Mouse (Mus musculus): ENCODE measurements at regions not wholly inside any gene's neighbourhood (a gene's known extent, or its start where the extent isn't known, plus 50 kb on each side); places are given as distances from the start of the nearest gene placed in this dataset.
A peak's percentile ranks its signal among the peaks of the same experiment; 100 is the strongest.
"Not testable (repeated sequence)": the region's sequence is repeated elsewhere in the genome, so short reads cannot be mapped to it uniquely, and the experiment has no call there.

DNA sequence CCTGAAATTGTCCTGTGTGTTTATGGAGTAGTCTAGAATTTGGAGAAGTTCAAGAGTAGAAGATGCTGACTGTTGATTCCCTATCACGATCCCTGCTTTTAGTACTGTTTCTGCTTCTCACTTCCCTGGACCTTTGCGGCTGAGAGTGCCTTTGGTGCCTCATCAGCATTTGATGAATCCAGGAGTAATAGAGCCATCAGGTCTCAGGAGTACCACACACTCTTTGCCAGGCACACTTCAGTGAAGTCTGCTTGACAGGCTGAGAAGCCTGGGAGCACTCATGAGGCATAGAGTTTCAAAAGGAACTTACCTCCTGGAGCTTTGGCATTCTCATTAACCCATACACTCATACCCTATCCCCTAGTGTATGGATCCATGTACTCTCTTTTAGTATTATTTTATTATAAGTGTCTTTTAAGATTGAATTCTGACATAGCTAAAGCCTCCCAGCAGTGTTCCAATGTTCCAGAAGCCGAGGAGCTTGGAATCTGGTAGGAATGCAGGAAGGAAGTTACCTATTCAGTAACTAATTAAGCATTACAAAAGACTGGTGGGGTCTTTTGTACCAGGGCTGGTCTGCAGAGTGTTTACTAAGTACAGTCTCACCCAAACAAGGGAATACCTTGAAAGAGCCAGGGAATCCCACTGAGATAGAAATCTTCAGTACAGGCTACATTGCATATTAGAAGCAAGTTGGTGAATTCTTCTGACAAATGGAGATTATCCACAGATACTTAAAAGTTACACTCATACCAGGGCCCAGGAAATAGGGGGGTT lies 139.7 kb downstream of the Tex13c3 start:
- DNase-seq (ENCODE audit: low spot score in 2 of 2), result not testable (repeated sequence)

DNA sequence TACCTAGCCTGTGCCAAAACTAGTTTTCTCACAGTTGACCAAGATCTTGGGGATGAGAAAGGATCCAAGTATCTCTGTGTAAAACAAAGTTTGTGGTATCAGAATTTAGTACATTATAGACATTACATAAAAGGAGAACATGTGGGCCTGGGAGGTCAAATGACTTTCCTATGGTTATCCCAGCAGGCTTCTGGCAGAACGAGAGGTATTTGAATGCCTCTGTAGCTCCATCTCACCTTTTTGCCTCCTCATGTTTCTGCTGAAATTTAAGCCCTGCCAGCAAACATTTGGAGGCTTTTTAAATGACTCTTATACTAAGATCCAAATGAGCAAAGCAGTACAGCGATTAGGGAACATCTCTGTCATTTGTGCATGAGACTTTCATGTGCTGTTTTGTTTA lies 167.8 kb downstream of the Tex13c3 start:
- DNase-seq (ENCODE audit: low spot score in 2 of 2), result no peak

DNA sequence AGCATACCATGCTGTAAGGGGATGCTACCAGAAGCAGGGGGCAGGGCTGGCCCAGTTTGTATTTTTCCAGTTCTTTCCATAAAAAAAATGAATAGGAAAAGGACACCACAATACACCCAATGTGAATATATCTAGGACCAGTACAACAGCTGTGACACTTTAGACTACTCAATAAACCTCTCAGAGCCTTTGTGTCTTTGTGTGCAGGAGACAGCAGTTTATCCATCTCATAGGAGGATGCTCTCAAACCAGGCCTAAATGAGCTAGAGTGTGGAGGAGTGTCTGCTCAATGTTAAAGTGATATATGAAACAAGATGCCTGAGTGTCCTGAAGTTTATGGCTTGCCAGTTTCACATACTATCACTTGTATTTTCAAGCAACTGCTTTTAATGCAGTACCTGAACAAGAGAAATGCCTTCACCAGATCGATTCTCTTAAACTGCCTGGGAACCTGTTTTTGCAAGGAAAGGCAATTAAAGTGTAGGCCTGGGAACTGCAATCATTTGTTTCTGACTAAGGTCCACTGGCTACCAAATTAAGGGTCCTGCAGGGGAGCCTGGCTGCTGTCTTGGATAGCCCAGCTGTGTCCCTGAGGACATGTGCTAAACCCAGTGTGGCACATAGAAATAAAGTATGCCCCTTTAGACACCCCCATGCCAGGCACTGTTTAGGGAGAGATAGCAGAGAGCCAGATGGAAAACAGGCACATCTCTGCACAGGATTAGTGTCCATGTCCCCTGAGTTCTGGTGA lies 169.1 kb downstream of the Tex13c3 start:
- DNase-seq (ENCODE audit: low spot score in 2 of 2), result no peak

DNA sequence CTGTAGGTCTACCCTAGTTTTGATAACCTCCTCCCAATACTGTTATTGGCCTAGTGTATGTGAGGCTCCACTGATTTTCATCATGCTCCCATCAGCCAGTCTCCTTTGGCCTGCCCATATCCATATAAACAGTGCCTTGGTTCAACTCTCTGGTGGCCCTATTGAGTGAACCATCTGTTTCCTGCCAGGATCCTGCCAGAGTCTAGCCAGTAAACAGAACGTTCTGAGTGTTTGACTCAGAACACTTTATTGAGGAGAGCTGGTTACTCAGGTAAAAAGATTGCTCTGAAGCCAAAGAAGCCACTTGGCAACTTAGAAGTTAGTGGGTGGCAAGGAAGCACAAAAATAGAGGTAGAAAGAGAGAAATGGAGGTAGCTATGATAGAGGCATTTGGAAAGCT lies 169.7 kb downstream of the Tex13c3 start:
- no peak for DNase-seq (ENCODE audit: low spot score in 2 of 2)

DNA sequence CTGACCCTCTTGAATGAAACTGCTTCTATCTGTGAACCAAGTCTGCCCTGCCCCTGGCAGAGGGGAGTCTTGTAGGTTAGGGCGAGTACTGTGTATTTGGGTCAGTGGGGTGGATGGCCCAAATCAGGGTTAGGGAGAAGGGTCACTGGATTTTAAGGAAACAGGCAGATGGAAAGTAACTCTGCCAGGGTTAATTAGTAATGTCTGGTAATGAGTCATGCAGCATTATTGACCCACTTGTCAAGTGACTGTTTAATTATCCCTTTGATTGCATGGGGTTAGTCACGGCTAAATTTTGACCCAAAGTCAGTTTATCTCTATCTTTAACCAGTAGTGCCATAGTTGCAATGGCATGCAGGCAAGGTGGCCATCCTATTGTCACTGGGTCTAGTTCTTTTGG lies 192.9 kb downstream of the Tex13c3 start:
- no peak for DNase-seq (ENCODE audit: low spot score in 2 of 2)

DNA sequence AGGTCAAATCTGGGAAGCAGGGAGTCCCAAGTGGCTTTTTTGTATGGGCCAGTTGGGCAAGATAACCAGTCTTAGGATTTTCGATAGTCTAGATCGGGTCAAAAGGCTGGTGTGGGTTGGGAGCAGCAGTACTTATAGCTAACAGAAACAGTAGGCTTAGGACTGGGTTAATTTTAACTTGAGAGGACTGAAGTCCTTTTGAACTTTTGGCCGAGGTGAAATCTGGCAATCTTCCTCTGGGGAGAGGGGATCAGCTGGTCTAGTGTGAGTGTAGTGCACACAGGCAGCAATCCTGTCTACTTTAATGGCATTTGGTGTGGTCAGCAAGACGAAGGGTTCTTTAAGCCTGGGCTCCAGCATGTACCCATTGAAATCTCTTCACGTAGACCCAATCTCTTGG lies 194.7 kb downstream of the Tex13c3 start:
- no peak for DNase-seq (ENCODE audit: low spot score in 2 of 2)

DNA sequence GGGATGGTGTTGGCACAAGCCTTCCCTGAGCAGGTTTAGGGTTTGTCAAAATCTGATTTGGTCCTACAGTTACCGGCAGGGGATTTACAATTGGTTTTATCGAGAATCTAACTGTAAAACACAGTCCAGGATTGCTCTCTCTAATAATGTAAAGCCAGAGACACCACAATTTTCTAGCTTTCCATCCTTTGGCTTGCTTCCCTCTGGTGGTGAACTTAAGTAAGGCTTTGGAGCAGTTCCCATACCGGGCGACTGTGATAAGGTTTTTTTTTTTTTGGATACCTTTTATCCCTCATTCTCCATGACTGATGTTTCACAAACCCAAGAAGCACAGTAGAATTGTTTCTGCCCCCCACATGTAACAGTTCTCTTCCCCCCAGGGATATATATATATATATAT lies 195.3 kb downstream of the Tex13c3 start:
- no peak for DNase-seq (ENCODE audit: low spot score in 2 of 2)

DNA sequence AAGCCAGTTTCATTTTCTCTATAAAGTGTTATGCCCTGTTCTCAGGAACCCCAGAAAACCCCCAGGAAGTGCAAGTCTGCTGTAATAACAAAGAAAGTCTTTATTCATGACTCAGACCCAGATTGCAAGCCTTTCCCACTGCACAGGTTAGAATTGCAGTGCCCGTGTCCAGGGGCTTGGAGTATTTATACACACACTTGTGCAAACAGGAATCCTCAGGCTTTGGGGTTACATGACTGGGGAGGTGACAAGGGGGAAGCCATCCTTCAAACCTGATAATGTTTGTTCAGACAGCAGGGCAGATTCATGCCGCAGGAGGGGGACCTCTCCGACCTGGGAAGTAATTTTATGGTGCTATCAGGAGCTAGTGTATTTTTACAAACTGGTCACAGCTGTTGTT lies 198.0 kb downstream of the Tex13c3 start:
- DNase-seq (ENCODE audit: low spot score in 2 of 2), result no peak

DNA sequence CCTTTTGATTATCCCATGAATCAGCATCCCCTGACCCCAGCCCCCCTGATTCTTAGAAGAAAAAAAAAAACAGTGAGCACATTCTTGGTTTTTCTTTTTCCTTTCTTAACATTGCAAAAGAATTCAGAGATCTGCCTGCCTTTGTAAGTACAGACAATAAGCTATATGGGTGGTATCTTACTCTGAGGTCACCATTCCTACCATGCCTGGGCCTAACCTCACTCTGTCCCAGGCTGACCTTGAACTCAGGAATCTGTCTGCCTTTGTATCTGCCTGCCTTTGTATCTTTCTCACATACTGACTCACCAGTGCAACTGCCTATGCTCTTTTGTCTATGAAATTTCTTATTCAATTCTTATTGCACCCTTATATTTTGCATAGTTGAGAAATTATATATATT lies 216.9 kb downstream of the Tex13c3 start:
- DNase-seq (ENCODE audit: low spot score in 2 of 2), result no peak

DNA sequence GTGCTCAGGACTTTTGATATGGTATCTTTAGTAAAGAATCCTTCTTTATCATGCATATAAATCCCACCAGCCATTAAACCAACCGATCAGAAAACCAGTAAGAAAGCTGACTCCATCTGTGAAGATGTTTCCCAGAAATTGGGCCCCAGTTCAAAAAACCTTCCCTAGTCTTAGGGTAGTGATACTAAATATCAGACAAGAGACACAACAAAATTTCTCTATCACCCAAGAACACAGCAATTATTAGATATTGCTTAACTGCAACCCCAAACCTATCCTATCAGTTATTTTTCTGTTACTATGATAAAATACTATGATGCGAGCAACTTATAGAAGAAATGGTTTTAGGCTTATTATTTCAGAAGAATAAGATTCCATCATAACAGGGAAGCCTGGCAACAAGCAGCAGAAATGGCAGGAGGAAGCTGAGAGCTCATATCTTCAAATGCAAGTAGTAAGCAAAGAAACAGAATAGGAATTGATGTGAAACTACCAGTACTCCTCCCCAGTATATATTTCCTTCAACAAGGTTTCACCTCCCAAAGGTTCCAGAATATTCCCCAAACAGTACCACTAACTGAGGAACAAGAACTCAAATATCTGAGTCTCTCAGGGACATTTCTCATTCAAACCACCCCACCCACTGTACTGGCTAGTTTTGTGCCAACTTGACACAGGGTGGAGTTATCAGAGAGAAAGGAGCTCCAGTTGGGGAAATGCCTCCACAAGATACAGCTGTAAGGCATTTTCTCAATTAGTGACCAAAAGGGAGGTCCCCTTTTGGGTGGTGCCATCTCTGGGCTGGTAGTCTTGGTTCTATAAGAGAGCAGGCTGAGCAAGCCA lies 234.1 kb downstream of the Tex13c3 start:
- peak in 1 of 2 experiments; percentile 9 for DNase-seq (ENCODE audit: low spot score in 2 of 2)

DNA sequence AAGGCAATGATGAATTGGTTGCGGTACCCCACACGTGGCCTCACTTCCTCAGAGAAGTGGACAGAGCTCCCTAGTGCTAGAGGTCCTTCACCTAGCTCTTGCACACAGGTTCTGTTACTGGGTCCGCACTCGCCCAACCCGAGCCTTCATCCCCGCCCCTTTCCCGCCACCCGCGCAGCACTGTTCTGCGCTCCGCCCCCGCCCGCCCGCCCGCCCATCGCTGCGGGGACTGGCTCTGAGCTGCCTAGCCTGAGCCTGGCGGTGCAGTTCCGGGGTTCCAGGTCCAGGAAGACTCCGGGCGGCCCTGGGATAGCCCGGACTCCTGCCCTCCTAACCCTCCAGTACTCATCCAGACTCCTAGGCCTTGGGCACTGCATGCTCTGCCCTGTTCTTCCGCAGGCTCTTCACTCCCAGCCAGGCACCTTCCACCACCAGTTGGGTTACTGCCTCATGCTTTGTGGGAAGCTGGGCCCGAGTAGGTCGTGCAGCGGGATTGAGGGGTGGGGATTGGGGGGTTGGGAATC lies 243.3 kb downstream of the Tex13c3 start:
- peak; percentile 30 to 65 for DNase-seq (ENCODE audit: low spot score in 2 of 2)

DNA sequence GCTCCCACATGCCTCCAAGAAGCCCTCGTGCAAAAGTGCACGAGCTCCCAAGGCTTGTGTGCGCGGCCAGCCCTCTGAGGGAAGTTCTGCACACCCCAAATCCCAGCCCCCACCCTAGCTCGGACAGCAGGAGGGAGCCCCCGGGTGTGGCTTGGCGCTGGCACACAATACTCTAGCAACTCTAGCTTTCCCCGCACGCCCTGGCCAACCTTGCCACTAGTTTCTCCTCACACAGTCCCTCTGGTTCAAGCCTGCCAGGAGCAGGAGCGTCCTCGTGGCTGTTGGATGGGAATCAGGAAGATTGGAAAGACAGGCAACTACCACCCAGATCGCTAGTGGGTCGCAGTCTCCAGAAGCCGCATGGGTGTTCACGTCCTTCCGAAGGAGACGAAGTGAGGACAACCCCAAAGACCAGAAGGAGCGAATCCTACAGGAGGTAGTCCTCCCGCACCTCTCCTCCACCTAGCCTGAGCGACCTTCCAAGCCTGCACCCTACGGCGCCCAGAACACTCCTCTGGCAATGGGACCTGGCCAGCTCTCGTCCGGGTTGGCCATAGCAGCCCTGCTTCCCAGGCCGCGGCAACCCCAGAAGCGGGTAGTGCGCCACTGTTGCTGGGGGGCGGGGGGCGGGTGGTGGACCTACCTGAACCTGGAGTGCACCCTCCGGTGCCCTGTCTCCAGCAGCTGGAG lies 243.9 kb downstream of the Tex13c3 start:
- peak; percentile 20 to 23 for DNase-seq (ENCODE audit: low spot score in 2 of 2)

DNA sequence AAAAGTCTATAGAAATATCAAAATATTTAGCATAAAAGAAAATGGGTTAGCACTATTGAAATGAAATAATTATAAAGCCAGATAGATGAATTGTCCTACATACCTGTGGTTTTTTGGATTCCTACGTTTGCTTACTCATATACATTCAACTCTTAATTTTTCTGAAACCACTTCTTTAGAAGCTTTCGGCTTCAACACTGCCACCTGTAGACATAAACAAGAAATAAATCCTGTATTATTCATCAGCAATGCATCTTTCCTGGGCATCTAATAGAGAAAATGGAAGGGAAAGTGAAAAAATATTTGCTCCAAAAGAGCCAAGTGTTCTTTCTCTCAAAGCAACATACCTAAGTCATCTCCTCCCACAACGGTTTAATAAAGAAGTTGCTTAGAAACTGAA lies 245.7 kb downstream of the Tex13c3 start:
- no peak for DNase-seq (ENCODE audit: low spot score in 2 of 2)

DNA sequence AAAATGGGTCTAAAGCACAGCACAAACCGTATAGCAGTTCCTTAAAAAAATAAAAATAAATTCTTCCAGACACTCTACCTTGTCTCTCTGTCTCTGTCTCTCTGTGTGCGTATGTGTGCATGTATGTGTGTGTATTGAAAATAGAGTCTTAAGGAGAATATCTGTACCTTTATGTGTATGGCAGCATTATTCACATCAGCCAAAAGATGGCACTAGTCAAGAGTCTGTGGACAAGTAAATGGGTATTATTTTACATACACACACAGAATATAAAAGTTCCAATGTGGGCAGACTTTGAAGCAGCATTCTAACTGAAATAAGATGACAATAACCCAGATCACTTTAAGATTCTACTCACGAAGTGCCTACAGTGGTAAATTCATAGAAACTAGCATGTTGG lies 249.3 kb downstream of the Tex13c3 start:
- DNase-seq (ENCODE audit: low spot score in 2 of 2), result no peak

DNA sequence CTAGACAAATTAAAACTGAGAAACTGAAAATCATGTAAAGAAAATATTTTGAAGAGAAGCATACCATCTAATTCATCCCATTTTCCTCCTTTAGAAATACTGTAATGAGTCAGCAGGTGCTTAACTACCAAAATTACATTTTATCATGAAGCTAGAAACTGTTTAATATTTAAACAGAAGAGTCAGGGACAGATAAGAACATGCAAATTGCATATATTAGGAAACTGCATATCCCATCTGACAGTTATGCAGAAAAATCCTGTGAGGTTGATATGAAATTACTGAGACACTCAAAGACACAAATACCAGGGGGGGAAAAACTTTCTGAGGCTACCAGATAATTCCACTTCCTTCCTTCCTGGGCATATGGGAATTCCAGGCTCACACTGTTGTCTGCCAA lies 257.8 kb downstream of the Tex13c3 start:
- no peak for DNase-seq (ENCODE audit: low spot score in 2 of 2)

DNA sequence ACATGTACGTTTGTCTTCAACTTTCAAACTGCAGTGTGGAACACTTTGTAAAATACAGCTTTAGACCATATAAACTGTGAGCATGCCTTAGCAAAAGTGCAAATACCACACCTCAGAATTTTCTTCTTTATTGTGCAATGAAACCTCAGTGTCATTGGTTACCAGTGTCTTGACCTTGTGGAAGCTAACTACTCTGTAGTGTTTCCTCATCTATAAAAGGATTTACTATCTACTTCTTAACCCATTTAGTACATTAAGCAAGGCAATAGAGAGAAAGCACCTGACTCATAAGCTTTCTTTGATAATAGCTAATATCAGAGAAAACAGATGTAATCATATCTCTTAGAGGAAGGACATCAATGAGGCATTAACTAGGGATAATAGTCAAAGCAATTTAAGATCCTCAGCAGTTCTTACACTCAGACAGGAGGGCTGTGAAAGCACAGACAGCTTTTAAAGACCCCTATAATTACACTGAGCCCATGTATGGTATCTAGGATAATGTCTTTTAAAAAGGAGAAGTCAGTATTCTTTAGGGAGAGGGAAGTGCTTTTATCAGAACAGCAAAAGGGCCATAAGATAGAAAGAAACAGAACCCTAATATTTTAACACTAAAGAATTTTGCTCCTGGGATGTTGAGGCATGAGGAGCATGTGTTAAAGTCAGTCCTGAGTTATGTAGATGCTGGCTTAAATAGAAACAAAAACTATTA lies 260.2 kb downstream of the Tex13c3 start:
- DNase-seq (ENCODE audit: low spot score in 2 of 2), result no peak

DNA sequence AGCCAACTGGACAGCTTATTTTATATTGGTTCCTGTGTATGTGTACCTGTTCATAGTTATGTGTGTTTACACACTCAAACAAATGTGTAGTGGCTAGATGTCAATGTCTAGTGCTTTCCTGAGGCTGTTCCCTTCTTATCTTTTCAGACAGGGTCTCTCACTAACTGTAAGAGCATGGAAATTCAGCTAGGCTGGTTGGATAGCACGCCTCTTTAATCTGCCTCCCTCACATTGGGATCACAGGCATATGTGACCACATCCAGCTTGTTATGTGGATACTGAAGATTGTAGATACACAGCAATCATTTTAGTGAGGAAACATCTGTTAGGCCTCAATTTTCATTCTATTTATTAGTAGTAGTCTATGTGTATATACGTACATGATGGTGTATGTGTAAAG lies 261.4 kb downstream of the Tex13c3 start:
- DNase-seq (ENCODE audit: low spot score in 2 of 2), result peak in 1 of 2 experiments; percentile 14

DNA sequence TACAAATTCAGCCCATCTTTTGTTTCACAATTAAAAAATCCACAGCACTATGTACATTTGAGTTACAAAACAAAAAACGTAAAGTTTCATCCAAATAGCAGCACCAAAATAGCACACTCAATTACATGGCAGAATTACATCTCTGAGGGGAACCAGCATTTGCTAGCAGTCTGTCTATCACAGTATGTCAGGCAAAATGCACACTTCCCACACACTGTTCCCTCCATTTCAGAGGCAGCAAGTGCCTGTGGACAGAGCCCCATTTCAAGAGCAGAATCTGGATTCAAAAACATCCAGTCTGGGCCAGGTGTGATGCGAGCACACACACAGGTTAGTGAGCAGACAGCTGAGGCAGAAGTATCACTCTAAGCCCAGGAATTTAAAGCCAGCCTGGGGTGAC lies 261.8 kb downstream of the Tex13c3 start:
- peak in 1 of 2 experiments; percentile 9 for DNase-seq (ENCODE audit: low spot score in 2 of 2)

DNA sequence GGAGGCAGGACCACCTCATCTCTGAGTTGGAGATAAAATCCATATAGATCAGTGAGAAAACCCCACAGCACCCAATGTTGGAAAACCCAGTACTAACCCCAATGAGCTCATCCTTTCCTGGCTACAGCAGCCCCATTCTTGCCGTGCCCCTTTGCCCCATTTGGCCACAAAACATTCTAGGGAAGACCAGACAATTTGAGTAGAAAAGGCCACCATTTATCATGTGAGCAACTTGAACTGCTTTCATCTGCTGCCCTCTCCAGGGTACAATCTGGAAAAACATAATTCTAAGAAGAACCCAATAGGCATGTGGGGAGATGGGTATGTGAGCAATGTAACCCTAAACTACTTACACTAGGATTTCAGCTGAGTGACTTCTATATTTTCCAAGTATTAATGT lies 274.7 kb downstream of the Tex13c3 start:
- no peak for DNase-seq (ENCODE audit: low spot score in 2 of 2)

DNA sequence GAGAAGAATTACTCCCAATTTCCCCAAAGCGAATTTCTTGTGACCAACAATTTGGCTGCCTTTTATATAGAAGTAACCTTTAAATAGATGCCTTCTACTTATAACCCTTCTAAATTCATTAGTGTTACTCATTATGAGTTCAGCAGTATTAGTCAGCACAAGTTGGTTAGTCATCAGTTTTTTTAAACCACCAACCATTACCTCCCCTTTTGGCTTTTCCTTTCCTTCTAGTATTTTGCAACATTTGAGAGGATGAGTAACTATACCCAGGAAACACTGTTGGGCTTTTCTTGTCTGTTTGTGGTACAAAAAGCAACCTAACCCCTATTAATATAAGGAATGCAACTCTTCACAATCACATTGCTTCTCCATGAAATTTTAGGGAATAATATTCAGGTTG lies 278.6 kb downstream of the Tex13c3 start:
- DNase-seq (ENCODE audit: low spot score in 2 of 2), result no peak

DNA sequence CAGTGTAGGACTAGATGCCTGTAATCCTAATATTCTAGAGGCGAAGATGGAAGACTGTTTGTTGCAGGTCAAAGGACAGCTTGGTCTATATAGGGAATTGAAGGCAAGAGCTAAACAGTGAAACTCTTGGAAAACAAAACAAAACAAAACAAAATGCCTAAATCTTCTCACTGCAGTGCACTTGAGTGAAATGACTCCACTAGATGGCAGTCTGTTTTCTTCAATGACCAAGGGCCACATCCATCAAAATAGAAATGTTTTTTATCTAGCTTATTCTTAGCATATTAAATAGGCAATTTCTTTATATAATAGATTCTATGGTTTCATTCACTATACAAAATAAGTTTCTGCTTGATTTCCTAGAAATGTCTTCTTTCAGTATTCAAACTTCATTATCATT lies 279.7 kb downstream of the Tex13c3 start:
- no peak for DNase-seq (ENCODE audit: low spot score in 2 of 2)
